Mouse (Mus musculus) granulocyte monocyte progenitor cell, adult 5-6 weeks (primary cell): Measurements from ENCODE around the gene AA467197. TPM values are rescaled to one million over a fixed set of nuclear protein-coding genes. Genes with fewer than 3 reads are reported as not detected.

Experiments used
- ATAC-seq: replicated peaks from 2 replicates; pipeline ENCODE4 v1.8.0; 2016; ENCODE audit warnings: mild to moderate bottlenecking, moderate TSS enrichment, inconsistent platforms; ENCODE audit not compliant: poor library complexity, severe bottlenecking
- total RNA-seq, 2 experiments: library from RNA; stranded (forward) in 1 of 2; stranded (reverse) in 1 of 2; fragments of 200-712, 200-1000 nt in 1 of 2; fragments of >200 nt in 1 of 2; fragmentation: Nextera tagmentation in 1 of 2; gene quantifications; 2 replicates each; pipeline ENCODE4 v1.2.3; 2014 to 2017

The AA467197 gene
- total RNA-seq, 2 experiments from 2014 or later: 2.4 TPM; not detected in 1

DNA sequence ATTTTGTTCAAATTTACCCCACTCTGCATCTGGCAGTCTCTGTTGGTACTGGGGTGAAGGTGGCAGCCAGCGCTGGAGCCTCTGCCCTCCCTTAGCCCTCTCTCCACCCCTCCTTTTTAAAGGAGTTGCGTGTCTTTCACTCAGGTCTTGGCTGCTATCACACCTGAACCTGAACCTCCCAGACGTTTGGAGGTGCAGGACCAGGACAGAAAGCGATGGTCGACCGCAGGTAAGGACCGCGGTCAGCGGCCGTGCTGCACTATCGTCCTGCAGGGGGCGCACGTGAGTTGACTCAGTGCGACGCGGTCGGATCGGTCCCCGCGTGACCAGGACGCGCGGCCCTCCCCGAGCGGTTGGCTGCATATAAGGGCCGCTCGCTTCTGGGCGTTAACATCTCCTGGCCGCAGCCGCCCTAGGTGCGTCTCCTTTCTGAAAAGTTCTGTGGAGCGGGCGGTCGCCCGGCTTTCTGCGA is 776 bp downstream of the AA467197 start:
- ATAC-seq: peak; percentile 99

- no peak for ATAC-seq
These were observed 1.2 kb downstream of the AA467197 start for GRCm38 (mm10) chr2:122638029-122638428.

GRCm38 (mm10) chr2:122638673-122639072 is 1.9 kb downstream of the AA467197 start:
- no peak for ATAC-seq

GRCm38 (mm10) chr2:122652096-122653084 is 15.6 kb downstream of the AA467197 start:
- ATAC-seq: peak; percentile 91

GRCm38 (mm10) chr2:122656052-122656451 is 19.3 kb downstream of the AA467197 start:
- no peak for ATAC-seq

GRCm38 (mm10) chr2:122656767-122657166 is 20.0 kb downstream of the AA467197 start:
- ATAC-seq: no peak

- ATAC-seq: peak; percentile 52
These were observed 21.1 kb downstream of the AA467197 start for GRCm38 (mm10) chr2:122657707-122658524.

DNA sequence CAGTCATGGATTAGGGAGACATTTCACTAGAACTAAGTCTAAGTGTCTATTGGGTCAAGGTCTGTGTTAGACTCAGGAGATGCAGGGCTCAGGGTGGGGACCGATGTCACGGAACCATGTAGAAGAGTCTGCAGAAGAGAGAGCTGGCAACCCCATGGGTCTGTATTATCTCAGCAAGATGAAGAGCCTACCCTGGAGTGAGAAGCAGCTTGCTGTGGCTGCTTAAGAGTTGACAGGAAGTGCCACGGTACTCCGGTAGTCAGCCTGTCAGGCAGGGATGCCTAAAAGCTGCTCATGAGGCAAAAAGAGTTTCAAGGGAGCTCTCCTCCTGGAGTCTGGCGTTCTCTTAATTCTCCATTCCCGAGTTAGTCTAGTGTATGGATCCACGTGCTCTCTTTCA is 23.0 kb downstream of the AA467197 start:
- no peak for ATAC-seq

DNA sequence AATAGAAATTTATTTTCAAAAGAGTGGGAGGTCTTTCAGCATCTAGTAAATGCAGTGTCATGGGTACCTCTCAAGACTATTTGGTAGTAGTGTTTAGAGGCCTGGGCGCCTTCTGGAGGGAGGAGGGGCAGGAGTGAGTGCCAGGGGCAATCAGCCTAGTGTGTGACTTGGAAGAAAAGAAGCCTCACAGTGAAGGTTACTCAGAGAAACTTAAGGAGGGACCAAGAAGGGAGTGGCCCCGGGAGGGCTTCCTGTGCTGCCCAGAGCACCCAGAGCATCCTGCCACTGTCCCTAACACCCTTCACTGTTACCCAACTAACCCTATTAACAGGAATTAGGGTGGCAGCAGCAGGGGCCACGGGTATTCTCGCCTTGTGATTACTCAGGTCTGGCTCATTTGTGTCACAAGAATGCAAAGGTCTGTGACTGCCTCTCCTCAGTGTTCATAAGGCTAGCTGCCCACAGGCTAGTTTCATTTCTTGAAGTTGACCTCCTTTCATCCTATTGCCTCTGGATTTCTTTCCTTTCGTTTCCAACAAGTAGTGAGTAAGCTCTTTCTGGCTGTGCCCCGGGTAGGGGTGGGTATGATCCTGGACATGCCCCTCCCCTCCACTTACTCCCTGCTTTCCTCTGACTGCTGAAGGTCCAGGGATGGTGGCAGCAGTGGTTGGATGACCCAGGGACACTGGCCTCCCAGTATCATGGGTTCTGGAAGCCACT is 28.6 kb downstream of the AA467197 start:
- peak; percentile 67 for ATAC-seq

GRCm38 (mm10) chr2:122665973-122666875 is 29.4 kb downstream of the AA467197 start:
- peak; percentile 72 for ATAC-seq

GRCm38 (mm10) chr2:122667856-122668255 is 31.1 kb downstream of the AA467197 start:
- no peak for ATAC-seq

DNA sequence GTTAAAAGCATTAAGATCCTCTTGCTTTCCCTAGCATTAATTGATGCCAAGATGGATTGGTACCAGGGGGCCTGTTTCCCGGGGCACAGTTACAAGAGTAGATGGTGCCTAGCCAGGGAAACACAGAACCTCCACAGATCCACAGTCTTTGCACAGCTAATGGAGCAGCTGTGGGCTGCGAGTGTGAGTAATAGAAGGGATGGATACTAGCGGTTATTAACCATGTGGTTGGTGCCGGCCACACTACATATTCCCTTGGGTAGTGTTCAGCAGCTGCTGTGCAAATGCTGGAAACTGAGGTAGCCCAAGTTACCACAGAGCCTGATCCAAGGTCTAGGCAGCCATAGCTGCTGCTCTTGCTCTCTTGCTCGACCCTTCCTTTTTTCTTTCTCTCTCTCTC is 34.9 kb downstream of the AA467197 start:
- ATAC-seq: no peak

DNA sequence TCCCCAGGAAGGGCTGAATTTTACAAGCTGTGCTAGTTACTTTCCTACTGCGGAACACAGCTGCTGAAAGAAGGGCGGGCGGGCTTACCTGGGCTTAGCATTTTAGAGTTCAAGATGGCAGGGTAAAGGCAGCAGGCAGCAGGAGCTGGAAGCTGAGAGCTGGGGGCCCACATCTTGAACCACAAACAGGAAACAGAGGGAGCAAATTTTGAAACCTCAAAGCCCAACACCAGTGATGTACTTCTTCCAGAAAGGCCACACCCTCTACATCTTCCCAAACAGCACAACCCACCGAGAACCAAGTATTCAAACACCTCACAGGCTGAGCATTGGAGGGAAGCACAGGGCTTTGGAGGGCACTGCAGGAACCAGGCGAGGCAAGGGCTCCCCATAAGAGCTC is 36.1 kb downstream of the AA467197 start:
- ATAC-seq: peak; percentile 86

- peak; percentile 75 for ATAC-seq
These were observed 38.3 kb downstream of the AA467197 start for GRCm38 (mm10) chr2:122675126-122675525.

DNA sequence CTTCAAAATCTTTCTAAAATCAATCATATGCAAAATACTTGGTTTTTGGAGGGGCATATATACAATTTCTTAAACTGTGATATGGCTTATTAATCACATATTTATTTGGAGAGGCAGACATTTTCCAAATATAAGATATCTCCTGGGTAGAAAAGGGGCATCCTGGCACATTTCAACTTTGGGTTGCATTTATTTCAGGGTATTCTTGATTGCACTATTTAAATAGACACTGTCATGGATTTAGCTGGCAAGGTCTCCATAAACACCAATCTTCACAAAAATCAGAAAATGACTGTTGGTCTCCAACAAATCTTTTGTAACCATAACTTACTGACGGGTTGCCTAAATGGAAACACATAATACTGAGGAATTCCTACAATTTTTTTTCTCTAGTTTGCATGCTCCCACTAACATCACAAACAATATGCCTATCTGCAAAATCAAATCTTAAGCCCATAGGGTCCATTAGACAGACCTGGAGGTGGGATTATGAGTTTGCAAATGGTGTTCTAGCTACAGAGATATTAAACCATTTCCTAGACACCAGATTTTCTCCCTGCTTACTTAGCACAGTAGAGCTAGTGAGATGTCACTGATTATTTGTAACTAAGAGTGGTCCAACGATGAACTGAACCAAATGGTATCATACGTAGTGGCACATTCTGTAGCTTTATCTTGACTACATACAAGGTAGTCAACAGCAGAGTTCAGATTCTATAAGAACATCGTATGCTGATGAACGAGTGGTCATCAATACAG is 44.8 kb downstream of the AA467197 start:
- ATAC-seq: peak; percentile 22

DNA sequence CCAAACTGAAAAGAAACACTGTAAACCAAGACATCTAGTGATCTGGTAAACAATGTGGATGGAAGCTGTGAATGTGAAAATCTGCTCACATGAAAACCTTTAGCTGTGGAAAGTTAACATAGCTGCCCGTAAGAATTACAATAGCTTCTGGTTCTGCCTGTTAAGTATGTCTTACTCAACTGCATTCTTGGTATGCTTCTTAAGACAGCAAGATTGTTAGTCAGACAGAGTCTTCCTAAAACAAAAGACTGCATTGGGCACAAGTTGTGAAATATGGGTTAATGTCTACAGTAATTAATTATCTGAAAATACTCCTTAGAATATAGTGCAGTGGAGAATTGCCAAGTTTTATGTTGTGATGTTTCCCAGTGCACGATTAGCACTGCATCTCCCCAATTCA is 45.7 kb downstream of the AA467197 start:
- ATAC-seq: no peak

DNA sequence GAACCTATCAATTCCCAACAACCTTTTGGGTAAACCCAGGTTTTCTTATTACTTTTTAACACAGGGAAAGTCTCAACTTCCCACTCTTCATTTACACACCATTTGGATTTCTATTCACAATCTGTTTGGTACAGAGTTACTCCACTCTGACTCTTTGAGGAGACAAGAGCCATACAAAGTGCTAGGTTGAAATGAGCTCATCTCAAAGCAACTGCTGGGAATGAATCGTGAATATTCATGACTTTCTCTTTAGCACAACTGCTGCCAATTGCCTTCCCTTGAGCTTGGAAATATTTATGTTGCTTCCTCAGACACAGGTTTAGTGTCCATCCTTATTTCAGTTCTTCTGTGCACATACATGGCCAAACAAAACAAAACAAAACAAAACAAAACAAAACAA is 46.9 kb downstream of the AA467197 start:
- ATAC-seq: no peak

DNA sequence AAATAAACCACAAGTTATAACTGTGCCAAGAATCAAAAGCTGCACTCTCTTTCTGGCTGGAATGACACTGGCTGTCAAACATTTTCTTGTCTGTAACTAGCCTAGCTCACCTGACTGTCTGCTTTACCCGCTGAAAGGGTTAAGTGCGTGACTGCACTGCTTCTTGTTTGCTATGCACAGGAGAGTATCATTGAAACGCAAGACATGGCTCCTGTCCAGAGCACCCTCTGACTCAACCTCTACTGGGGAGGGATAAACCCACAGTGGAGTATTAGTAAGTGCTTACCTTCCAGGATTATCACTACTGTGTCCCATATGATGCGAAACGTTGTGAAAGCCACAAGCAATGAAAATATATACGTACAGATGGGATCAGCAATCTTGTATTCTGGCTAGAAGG is 49.9 kb downstream of the AA467197 start:
- ATAC-seq: no peak
